Mouse (Mus musculus): ENCODE measurements around the gene Srgap3. TPM values are rescaled to one million over a fixed set of nuclear protein-coding genes. Genes with fewer than 3 reads are reported as not detected.

Gene Srgap3
- total and polyA plus RNA-seq, 2 experiments from 2014 or later = 0.33 TPM; not detected in 1

DNA sequence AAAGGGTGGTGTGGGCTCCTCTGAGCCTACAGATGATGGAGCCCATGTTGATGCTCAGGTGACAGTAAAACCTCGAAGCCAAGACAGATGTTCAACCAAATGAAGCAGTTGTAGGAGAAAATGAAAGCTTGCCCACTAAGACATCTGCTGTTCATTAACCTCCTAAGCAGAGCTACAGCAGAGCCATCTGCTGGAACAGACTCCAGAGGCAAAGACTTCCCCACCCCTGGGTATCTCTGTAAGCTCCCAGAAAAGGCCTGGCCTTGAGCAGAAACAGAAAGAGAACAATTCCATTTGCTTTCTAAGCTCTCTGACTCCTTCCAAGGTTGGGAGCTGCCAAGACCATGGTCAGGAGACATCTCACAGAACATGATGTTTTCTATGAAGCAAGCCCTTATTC lies 47.4 kb downstream of the Srgap3 start:
- H3K4me3 ChIP-seq (ENCODE audit: low read depth, low read length) = no peak overlapping the region

GRCm38 (mm10) chr6:112899276-112899675 lies 47.8 kb downstream of the Srgap3 start:
- ATAC-seq (ENCODE audit: insufficient read depth, low read depth) (no peak), DNase-seq (ENCODE audit: low spot score) (no peak)
- Histone ChIP-seq H3K27me3 (ENCODE audit: control insufficient read depth, insufficient read depth, low read length) (0 out of 2 replicates have a peak, but pooled peaks cover 4% of the 10 kb centered on the region), H3K36me3 (replicated peaks; ENCODE audit: control insufficient read depth, insufficient read depth, low read length) (no peaks in the 10 kb centered on the region), H3K4me3 (ENCODE audit: low read depth, low read length) (no peak overlapping the region), H3K4me2 (ENCODE audit: low read depth, low read length) (no peak overlapping the region), H3K9ac (replicated peaks; ENCODE audit: low read depth, low read length) (no peak overlapping the region), H3K4me1 (ENCODE audit: control insufficient read depth, insufficient read depth) (no peaks in the 10 kb centered on the region), H3K9me3 (replicated peaks; ENCODE audit: control insufficient read depth, low read length) (no peaks in the 10 kb centered on the region), H3K27ac (ENCODE audit: low read depth) (no peak overlapping the region)
- TF ChIP-seq CTCF (IDR thresholded peaks at IDR 0.05; ENCODE audit: low read depth) (no peak), EP300 (IDR thresholded peaks at IDR 0.05; ENCODE audit: low read depth) (no peak)
- 83% methylated on average over 5 of the region's 5 CpGs for WGBS

More for the DNA sequence above, 47.4 kb downstream of the Srgap3 start:
- no peaks in the 10 kb centered on the region for H3K9me3 ChIP-seq (replicated peaks; ENCODE audit: control insufficient read depth, low read length)
- no peaks in the 10 kb centered on the region for H3K36me3 ChIP-seq (replicated peaks; ENCODE audit: control insufficient read depth, insufficient read depth, low read length)
- no peak overlapping the region for H3K4me2 ChIP-seq (ENCODE audit: low read depth, low read length)
- TF ChIP-seq EP300 (IDR thresholded peaks at IDR 0.05; ENCODE audit: low read depth) = no peak
- TF ChIP-seq CTCF (IDR thresholded peaks at IDR 0.05; ENCODE audit: low read depth) = no peak
- no peak overlapping the region for H3K27ac ChIP-seq (ENCODE audit: low read depth)
- no peak for DNase-seq (ENCODE audit: low spot score)
- 0 out of 2 replicates have a peak, but pooled peaks cover 4% of the 10 kb centered on the region for H3K27me3 ChIP-seq (ENCODE audit: control insufficient read depth, insufficient read depth, low read length)
- no peak for ATAC-seq (ENCODE audit: insufficient read depth, low read depth)
- H3K9ac ChIP-seq (replicated peaks; ENCODE audit: low read depth, low read length) = no peak overlapping the region
- 57% methylated on average over 1 of the region's 1 CpGs for WGBS
- no peaks in the 10 kb centered on the region for H3K4me1 ChIP-seq (ENCODE audit: control insufficient read depth, insufficient read depth)

- Histone ChIP-seq H3K9ac (replicated peaks; ENCODE audit: low read depth, low read length) (no peak overlapping the region), H3K27ac (ENCODE audit: low read depth) (no peak overlapping the region), H3K4me3 (ENCODE audit: low read depth, low read length) (no peak overlapping the region), H3K4me1 (ENCODE audit: control insufficient read depth, insufficient read depth) (no peaks in the 10 kb centered on the region), H3K27me3 (ENCODE audit: control insufficient read depth, insufficient read depth, low read length) (0 out of 2 replicates have a peak, but pooled peaks cover 3% of the 10 kb centered on the region), H3K36me3 (replicated peaks; ENCODE audit: control insufficient read depth, insufficient read depth, low read length) (no peaks in the 10 kb centered on the region), H3K9me3 (replicated peaks; ENCODE audit: control insufficient read depth, low read length) (no peaks in the 10 kb centered on the region), H3K4me2 (ENCODE audit: low read depth, low read length) (no peak overlapping the region)
- 77% methylated on average over 4 of the region's 4 CpGs for WGBS
- no peak for DNase-seq (ENCODE audit: low spot score)
- TF ChIP-seq EP300 (IDR thresholded peaks at IDR 0.05; ENCODE audit: low read depth) = no peak
- no peak for TF ChIP-seq CTCF (IDR thresholded peaks at IDR 0.05; ENCODE audit: low read depth)
- ATAC-seq (ENCODE audit: insufficient read depth, low read depth) = no peak
These were observed 48.6 kb downstream of the Srgap3 start for GRCm38 (mm10) chr6:112898435-112898834.

GRCm38 (mm10) chr6:112896372-112896771 lies 50.7 kb downstream of the Srgap3 start:
- TF ChIP-seq CTCF (IDR thresholded peaks at IDR 0.05; ENCODE audit: low read depth) = no peak
- no peaks in the 10 kb centered on the region for H3K4me1 ChIP-seq (ENCODE audit: control insufficient read depth, insufficient read depth)
- no peaks in the 10 kb centered on the region for H3K36me3 ChIP-seq (replicated peaks; ENCODE audit: control insufficient read depth, insufficient read depth, low read length)
- no peak overlapping the region for H3K4me2 ChIP-seq (ENCODE audit: low read depth, low read length)
- ATAC-seq (ENCODE audit: insufficient read depth, low read depth) = no peak
- no peak overlapping the region for H3K27ac ChIP-seq (ENCODE audit: low read depth)
- no peak for DNase-seq (ENCODE audit: low spot score)
- H3K9ac ChIP-seq (replicated peaks; ENCODE audit: low read depth, low read length) = no peak overlapping the region
- no peaks in the 10 kb centered on the region for H3K27me3 ChIP-seq (ENCODE audit: control insufficient read depth, insufficient read depth, low read length)
- no peaks in the 10 kb centered on the region for H3K9me3 ChIP-seq (replicated peaks; ENCODE audit: control insufficient read depth, low read length)
- WGBS = 25% methylated on average over 11 of the region's 11 CpGs
- H3K4me3 ChIP-seq (ENCODE audit: low read depth, low read length) = no peak overlapping the region

- Histone ChIP-seq H3K4me2 (ENCODE audit: low read depth, low read length) (no peak overlapping the region), H3K27me3 (ENCODE audit: control insufficient read depth, insufficient read depth, low read length) (no peaks in the 10 kb centered on the region), H3K4me1 (ENCODE audit: control insufficient read depth, insufficient read depth) (no peaks in the 10 kb centered on the region), H3K36me3 (replicated peaks; ENCODE audit: control insufficient read depth, insufficient read depth, low read length) (no peaks in the 10 kb centered on the region), H3K9me3 (replicated peaks; ENCODE audit: control insufficient read depth, low read length) (no peaks in the 10 kb centered on the region), H3K9ac (replicated peaks; ENCODE audit: low read depth, low read length) (no peak overlapping the region), H3K4me3 (ENCODE audit: low read depth, low read length) (no peak overlapping the region), H3K27ac (ENCODE audit: low read depth) (no peak overlapping the region)
- TF ChIP-seq CTCF (IDR thresholded peaks at IDR 0.05; ENCODE audit: low read depth) (no peak), EP300 (IDR thresholded peaks at IDR 0.05; ENCODE audit: low read depth) (no peak)
- no peak for DNase-seq (ENCODE audit: low spot score)
- 68% methylated on average over 2 of the region's 2 CpGs for WGBS
- ATAC-seq (ENCODE audit: insufficient read depth, low read depth) = no peak
These were observed 56.7 kb downstream of the Srgap3 start for GRCm38 (mm10) chr6:112890331-112890751.

DNA sequence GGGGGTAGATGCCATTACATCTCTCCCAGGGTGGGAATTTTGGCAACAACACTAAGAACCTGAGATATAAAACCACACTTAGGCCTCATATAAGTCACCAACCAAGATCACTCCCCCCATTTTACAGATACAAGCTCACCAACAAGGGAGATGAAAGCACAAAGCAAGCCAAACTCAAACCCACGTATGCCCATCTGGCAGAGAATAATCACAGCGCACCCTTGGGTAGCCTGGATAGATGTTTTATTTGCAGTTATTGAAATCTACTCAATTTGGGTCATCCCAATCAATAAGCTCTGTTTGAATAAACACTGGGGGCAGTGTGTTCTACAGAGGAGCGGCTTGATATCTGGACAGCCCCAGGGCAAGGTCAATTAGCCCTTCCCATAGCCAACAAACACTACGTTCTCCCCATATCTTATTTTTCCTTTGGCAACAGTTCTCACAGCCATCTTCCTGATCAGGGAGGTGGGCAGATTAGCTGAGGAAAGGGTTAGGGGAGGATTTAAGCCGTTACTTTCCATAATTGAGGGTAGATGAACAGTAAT lies 63.4 kb downstream of the Srgap3 start:
- no peak overlapping the region for H3K4me3 ChIP-seq (ENCODE audit: low read depth, low read length)
- no peaks in the 10 kb centered on the region for H3K36me3 ChIP-seq (replicated peaks; ENCODE audit: control insufficient read depth, insufficient read depth, low read length)
- no peak for DNase-seq (ENCODE audit: low spot score)
- no peak overlapping the region for H3K4me2 ChIP-seq (ENCODE audit: low read depth, low read length)
- H3K9me3 ChIP-seq (replicated peaks; ENCODE audit: control insufficient read depth, low read length) = no peaks in the 10 kb centered on the region
- no peaks in the 10 kb centered on the region for H3K4me1 ChIP-seq (ENCODE audit: control insufficient read depth, insufficient read depth)
- no peak for ATAC-seq (ENCODE audit: insufficient read depth, low read depth)
- 72% methylated on average over 5 of the region's 5 CpGs for WGBS
- no peak overlapping the region for H3K27ac ChIP-seq (ENCODE audit: low read depth)
- no peak overlapping the region for H3K9ac ChIP-seq (replicated peaks; ENCODE audit: low read depth, low read length)
- TF ChIP-seq CTCF (IDR thresholded peaks at IDR 0.05; ENCODE audit: low read depth) = no peak
- H3K27me3 ChIP-seq (ENCODE audit: control insufficient read depth, insufficient read depth, low read length) = no peaks in the 10 kb centered on the region
